Mouse (Mus musculus): ENCODE results near the gene Rbms2. TPM values are rescaled to one million over a fixed set of nuclear protein-coding genes. Genes with fewer than 3 reads are reported as not detected.

Rbms2 gene
- polyA plus RNA-seq, 1 experiment from 2014 or later: 8.7 TPM

DNA sequence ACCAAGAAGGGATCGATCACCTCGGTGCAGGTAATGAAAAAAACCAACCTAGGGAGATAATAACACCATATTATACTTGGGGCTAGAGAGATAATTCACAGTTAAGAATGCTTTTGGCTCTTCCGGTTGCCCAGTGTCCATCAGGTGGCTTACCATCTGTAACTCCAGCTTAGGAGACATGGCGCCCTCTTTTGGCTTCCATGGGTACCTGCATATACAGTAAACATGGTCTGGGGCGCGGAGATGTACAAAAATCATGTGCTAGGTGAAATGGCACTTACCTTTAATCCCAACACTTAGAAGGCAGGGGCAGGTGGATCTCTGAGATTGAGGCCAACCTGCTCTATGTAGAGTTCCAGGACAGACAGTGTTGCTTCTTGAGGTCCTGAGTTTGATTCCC is 93.7 kb downstream of the Rbms2 start:
- Histone ChIP-seq H3K9ac (peak overlapping the region; percentile 31; the same call in 1 of the 2 replicates), H3K27me3 (replicated peaks) (no peaks in the 10 kb centered on the region), H3K9me3 (replicated peaks) (no peaks in the 10 kb centered on the region), H3K4me1 (peaks cover 76% of the 10 kb centered on the region), H3K27ac (peak overlapping the region; percentile 30; the same call in 1 of the 2 replicates), H3K36me3 (peaks cover 66% of the 10 kb centered on the region), H3K4me2 (no peak overlapping the region), H3K4me3 (no peak overlapping the region)
- 67% methylated on average over 6 of the region's 6 CpGs for WGBS (ENCODE audit: insufficient replicate concordance)
- no peak for ATAC-seq

DNA sequence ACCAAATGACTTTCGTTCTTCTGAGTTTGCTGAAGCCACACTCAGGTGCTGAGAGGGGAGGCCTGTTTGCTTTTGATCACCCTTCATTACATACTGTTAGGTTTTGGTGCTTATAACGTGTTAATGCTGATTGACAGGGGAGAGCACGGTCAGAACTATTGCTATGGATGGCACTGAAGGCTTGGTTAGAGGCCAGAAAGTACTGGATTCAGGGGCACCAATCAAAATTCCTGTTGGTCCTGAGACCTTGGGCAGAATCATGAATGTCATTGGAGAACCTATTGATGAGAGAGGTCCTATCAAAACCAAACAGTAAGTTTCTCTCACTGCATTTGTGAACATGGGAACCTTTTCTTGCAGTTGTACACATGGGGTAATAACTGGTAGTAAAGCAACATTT is 95.9 kb downstream of the Rbms2 start:
- Histone ChIP-seq H3K4me1 (peaks cover 56% of the 10 kb centered on the region), H3K27ac (peak overlapping the region; percentile 88), H3K4me2 (peak overlapping the region; percentile 87), H3K9ac (peak overlapping the region; percentile 94), H3K27me3 (replicated peaks) (no peaks in the 10 kb centered on the region), H3K9me3 (replicated peaks) (no peaks in the 10 kb centered on the region), H3K4me3 (peak overlapping the region; percentile 89), H3K36me3 (peaks cover 51% of the 10 kb centered on the region)
- 4% methylated on average over 3 of the region's 3 CpGs for WGBS (ENCODE audit: insufficient replicate concordance)
- no peak for ATAC-seq

DNA sequence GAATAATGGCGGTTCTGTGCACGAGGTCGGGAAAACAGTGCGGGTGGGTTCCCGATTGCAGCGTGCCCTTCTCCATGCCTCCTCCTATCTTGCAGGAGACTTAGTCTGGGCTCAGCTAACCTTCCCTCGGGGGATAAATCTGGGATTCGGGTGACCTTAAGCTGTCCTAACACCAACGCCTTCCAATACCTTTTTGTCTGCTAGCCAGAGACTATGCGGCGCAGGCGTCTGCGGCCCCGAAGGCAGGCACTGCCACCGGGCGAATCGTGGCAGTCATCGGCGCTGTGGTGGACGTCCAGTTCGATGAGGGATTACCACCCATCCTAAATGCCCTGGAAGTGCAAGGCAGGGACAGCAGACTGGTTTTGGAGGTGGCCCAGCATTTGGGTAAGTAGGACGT is 96.4 kb downstream of the Rbms2 start:
- ATAC-seq: no peak
- under 1% methylated on average over 22 of the region's 22 CpGs for WGBS (ENCODE audit: insufficient replicate concordance)
- Histone ChIP-seq H3K4me3 (peak overlapping the region; percentile 89), H3K27ac (peak overlapping the region; percentile 88), H3K36me3 (peaks cover 47% of the 10 kb centered on the region), H3K9me3 (replicated peaks) (no peaks in the 10 kb centered on the region), H3K4me1 (peaks cover 52% of the 10 kb centered on the region), H3K27me3 (replicated peaks) (no peaks in the 10 kb centered on the region), H3K4me2 (peak overlapping the region; percentile 87), H3K9ac (peak overlapping the region; percentile 94)

DNA sequence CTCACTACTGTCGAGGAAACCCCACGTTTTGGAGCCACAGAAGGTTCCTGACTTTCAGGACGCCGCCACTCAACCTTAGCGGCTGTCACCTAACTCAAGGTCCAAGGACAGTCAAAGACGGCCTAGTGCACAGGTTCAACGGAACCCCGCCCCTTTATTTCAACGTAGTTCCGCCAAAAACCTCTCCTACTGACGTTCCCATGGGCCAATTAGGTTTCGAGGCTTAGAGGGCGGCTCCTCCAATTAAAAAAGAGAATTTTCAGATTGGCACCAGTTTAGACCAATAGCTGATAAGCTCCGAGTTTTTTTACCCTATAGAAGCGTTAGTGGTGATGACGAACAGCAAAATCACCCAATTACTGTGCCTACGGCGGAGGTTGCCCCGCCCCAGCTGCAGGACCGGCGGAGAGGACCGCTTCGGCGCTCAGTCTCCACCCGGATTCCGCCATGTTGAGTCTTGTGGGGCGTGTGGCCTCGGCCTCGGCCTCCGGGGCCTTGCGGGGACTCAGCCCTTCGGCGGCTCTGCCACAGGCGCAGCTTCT is 97.1 kb downstream of the Rbms2 start, which contains the start of gene Atp5b:
Atp5b (plus strand) TSS at position 394 of the 542 bp plus-strand sequence.
- Histone ChIP-seq H3K27ac (peak within 1 kb of the TSS; percentile 88), H3K9ac (peak within 1 kb of the TSS; percentile 94), H3K36me3 (peaks cover 42% of the 10 kb centered on the region), H3K9me3 (replicated peaks) (no peaks in the 10 kb centered on the region), H3K4me2 (peak within 1 kb of the TSS; percentile 87), H3K4me1 (peaks cover 46% of the 10 kb centered on the region), H3K4me3 (peak within 1 kb of the TSS; percentile 89), H3K27me3 (replicated peaks) (no peaks in the 10 kb centered on the region)
- peak; percentile 97 for ATAC-seq
- under 1% methylated on average over 34 of the region's 34 CpGs for WGBS (ENCODE audit: insufficient replicate concordance)

DNA sequence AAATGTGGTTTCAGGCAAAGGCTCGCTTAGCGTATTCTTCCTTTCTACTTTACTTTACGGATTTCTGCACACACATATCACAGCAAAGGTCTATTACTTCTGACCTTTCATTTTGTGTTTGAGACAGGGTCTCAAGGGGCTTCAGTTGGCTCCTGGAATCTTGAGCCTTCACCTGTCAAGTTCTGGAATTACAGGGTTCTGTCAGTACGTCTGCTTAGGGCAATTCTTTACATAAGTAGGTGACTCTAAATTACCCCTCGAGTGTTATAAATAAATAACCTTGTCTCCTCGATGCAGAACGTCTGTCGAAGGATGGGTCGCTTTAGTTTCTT is 97.7 kb downstream of the Rbms2 start:
- no peaks in the 10 kb centered on the region for H3K27me3 ChIP-seq (replicated peaks)
- H3K9me3 ChIP-seq (replicated peaks): no peaks in the 10 kb centered on the region
- peak overlapping the region; percentile 75 for H3K9ac ChIP-seq
- H3K4me2 ChIP-seq: peak overlapping the region; percentile 87
- peaks cover 41% of the 10 kb centered on the region for H3K4me1 ChIP-seq
- 3% methylated on average over 9 of the region's 9 CpGs for WGBS (ENCODE audit: insufficient replicate concordance)
- peak overlapping the region; percentile 89 for H3K4me3 ChIP-seq
- peak overlapping the region; percentile 82 for H3K27ac ChIP-seq
- H3K36me3 ChIP-seq: peaks cover 42% of the 10 kb centered on the region
- no peak for ATAC-seq

DNA sequence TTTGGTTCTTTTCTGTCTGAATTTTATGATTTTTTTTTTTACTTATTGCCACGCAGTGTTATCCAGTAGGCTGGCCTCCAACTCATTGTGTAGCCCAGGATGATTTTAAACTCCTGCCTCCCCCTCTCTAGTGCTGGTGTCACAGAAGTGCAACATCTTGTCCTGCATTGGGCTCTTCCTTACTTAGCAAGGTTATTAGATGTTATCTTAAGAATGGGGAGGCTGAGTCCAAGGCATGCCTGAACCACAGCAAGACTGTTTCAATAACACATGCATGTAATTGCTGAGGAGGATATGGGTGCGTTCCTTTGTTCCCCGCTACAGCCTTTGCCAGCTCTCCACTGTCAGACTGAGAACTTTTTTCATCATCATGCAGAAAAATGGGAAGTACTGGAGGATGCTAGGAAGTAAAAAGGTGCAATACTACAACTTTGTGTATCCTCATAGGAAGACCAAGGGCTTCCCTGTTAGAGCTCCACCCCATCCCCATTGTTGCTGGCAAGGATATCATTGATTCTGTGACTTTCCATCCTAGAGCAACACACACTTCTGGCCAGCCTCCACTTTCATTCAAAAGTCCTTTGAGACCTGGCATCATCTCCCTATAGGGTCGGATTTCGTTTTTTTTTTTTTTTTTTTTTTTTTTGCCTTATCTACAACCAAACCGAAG is 98.2 kb downstream of the Rbms2 start:
- peak overlapping the region; percentile 82 for H3K27ac ChIP-seq
- H3K4me1 ChIP-seq: peaks cover 38% of the 10 kb centered on the region
- H3K4me3 ChIP-seq: peak overlapping the region; percentile 89
- 31% methylated on average over 6 of the region's 6 CpGs for WGBS (ENCODE audit: insufficient replicate concordance)
- H3K9ac ChIP-seq: peak overlapping the region; percentile 75
- H3K9me3 ChIP-seq (replicated peaks): no peaks in the 10 kb centered on the region
- ATAC-seq: no peak
- peaks cover 42% of the 10 kb centered on the region for H3K36me3 ChIP-seq
- no peaks in the 10 kb centered on the region for H3K27me3 ChIP-seq (replicated peaks)
- peak overlapping the region; percentile 87 for H3K4me2 ChIP-seq

MicroRNA genes within 50 kb of the gene (microRNA counts, 519-probe panel; counts per million panel counts)
- 582 counts per million, percentile 70 among the panel's probes with 10 or more counts for microRNA mmu-miR-677

Small RNAs within 50 kb of the gene (microRNA-seq; reads per million reads assigned to microRNA genes)
- gene Mir677: 48.1 reads per million, percentile 41 among the genes with 10 or more reads in this experiment

Other genes with a start within 250 kb of the Rbms2 start
- gene Hsd17b6, start 172.7 kb downstream of the Rbms2 start, polyA plus RNA-seq (2016; fragmentation: Nextera tagmentation; extraction: Ambion mirVana): 0.17 TPM in 1 of 2 replicates, not detected in the other
- gene Prim1, start 165.1 kb downstream of the Rbms2 start, polyA plus RNA-seq (2016; fragmentation: Nextera tagmentation; extraction: Ambion mirVana): 88.9 and 93.3 TPM in 2 replicates
- gene Naca, start 144.7 kb downstream of the Rbms2 start, polyA plus RNA-seq (2016; fragmentation: Nextera tagmentation; extraction: Ambion mirVana): 666 and 682 TPM in 2 replicates
- 406 and 407 TPM in 2 replicates for gene Ptges3, start 121.3 kb downstream of the Rbms2 start, polyA plus RNA-seq (2016; fragmentation: Nextera tagmentation; extraction: Ambion mirVana)
- gene Atp5b, start 97.0 kb downstream of the Rbms2 start, polyA plus RNA-seq (2016; fragmentation: Nextera tagmentation; extraction: Ambion mirVana): 2,130 and 2,180 TPM in 2 replicates
- gene Baz2a, start 88.7 kb downstream of the Rbms2 start, polyA plus RNA-seq (2016; fragmentation: Nextera tagmentation; extraction: Ambion mirVana): 8.0 and 8.6 TPM in 2 replicates
- gene Gls2, start 14.2 kb upstream of the Rbms2 start, polyA plus RNA-seq (2016; fragmentation: Nextera tagmentation; extraction: Ambion mirVana): 1.8 and 2.8 TPM in 2 replicates
- 24.1 and 25.1 TPM in 2 replicates for gene Spryd4, start 31.5 kb upstream of the Rbms2 start, polyA plus RNA-seq (2016; fragmentation: Nextera tagmentation; extraction: Ambion mirVana)
- gene Mip, start 45.5 kb upstream of the Rbms2 start, polyA plus RNA-seq (2016; fragmentation: Nextera tagmentation; extraction: Ambion mirVana): not detected in 2 replicates
- gene Timeless, start 51.8 kb upstream of the Rbms2 start, polyA plus RNA-seq (2016; fragmentation: Nextera tagmentation; extraction: Ambion mirVana): 45.2 and 46.5 TPM in 2 replicates
- gene Apon, start 73.8 kb upstream of the Rbms2 start, polyA plus RNA-seq (2016; fragmentation: Nextera tagmentation; extraction: Ambion mirVana): 0.31 and 0.51 TPM in 2 replicates
- 27.2 and 28.2 TPM in 2 replicates for gene Apof, start 88.4 kb upstream of the Rbms2 start, polyA plus RNA-seq (2016; fragmentation: Nextera tagmentation; extraction: Ambion mirVana)
- 8.4 and 8.8 TPM in 2 replicates for gene Stat2, start 90.3 kb upstream of the Rbms2 start, polyA plus RNA-seq (2016; fragmentation: Nextera tagmentation; extraction: Ambion mirVana)
- not detected in 2 replicates for gene Il23a, start 118.5 kb upstream of the Rbms2 start, polyA plus RNA-seq (2016; fragmentation: Nextera tagmentation; extraction: Ambion mirVana)
- 17.9 and 18.3 TPM in 2 replicates for gene Pan2, start 123.0 kb upstream of the Rbms2 start, polyA plus RNA-seq (2016; fragmentation: Nextera tagmentation; extraction: Ambion mirVana)
- gene Cnpy2, start 142.2 kb upstream of the Rbms2 start, polyA plus RNA-seq (2016; fragmentation: Nextera tagmentation; extraction: Ambion mirVana): 107 and 114 TPM in 2 replicates
- gene Cs, start 157.4 kb upstream of the Rbms2 start, polyA plus RNA-seq (2016; fragmentation: Nextera tagmentation; extraction: Ambion mirVana): 183 and 187 TPM in 2 replicates
- 8.7 and 8.9 TPM in 2 replicates for gene Coq10a, start 188.7 kb upstream of the Rbms2 start, polyA plus RNA-seq (2016; fragmentation: Nextera tagmentation; extraction: Ambion mirVana)
- 9.3 TPM in 2 replicates for gene Ankrd52, start 196.8 kb upstream of the Rbms2 start, polyA plus RNA-seq (2016; fragmentation: Nextera tagmentation; extraction: Ambion mirVana)
- gene Slc39a5, start 220.9 kb upstream of the Rbms2 start, polyA plus RNA-seq (2016; fragmentation: Nextera tagmentation; extraction: Ambion mirVana): 22.7 and 23.0 TPM in 2 replicates
- 64.1 and 66.1 TPM in 2 replicates for gene Nabp2, start 231.2 kb upstream of the Rbms2 start, polyA plus RNA-seq (2016; fragmentation: Nextera tagmentation; extraction: Ambion mirVana)
- 14.2 and 14.8 TPM in 2 replicates for gene Rnf41, start 231.4 kb upstream of the Rbms2 start, polyA plus RNA-seq (2016; fragmentation: Nextera tagmentation; extraction: Ambion mirVana)